8 mouse cellular contexts compared by ENCODE assay signal in genomic region chr12:76496324-76496723, GRCm38 (mm10). TPM values are rescaled to one million over a fixed set of nuclear protein-coding genes. Genes with fewer than 3 reads are reported as not detected.
DNase-seq lines count a peak whose midpoint lies in the region; ATAC-seq and TF ChIP-seq lines count a peak whose summit lies in the region.

No protein-coding gene starts in this region.

- no peaks in the 10 kb centered on the region; the same call in 1 of the 2 replicates for H3K27me3 ChIP-seq in heart, embryonic 10.5 days (ENCODE audit: insufficient read depth, poor library complexity, severe bottlenecking)
- peaks cover 19% of the 10 kb centered on the region for H3K27me3 ChIP-seq in megakaryocyte, embryonic 14.5 days (replicated peaks)
- H3K27me3 ChIP-seq in stomach, postnatal 0 days (ENCODE audit: control insufficient read depth, insufficient read depth, low read length) = no peaks in the 10 kb centered on the region

- H3K36me3 ChIP-seq in heart, embryonic 10.5 days = no peaks in the 10 kb centered on the region
- H3K36me3 ChIP-seq in megakaryocyte, embryonic 14.5 days (replicated peaks; ENCODE audit: low read length) = no peaks in the 10 kb centered on the region
- no peaks in the 10 kb centered on the region for H3K36me3 ChIP-seq in stomach, postnatal 0 days (ENCODE audit: control insufficient read depth, insufficient read depth, low read length)

- no peak overlapping the region for H3K27ac ChIP-seq in left cerebral cortex, adult 2 months
- H3K27ac ChIP-seq in heart, embryonic 10.5 days = no peak overlapping the region
- H3K27ac ChIP-seq in stomach, postnatal 0 days (replicated peaks) = no peak overlapping the region

- peak; percentile 34 to 39 for DNase-seq in left cerebral cortex, adult 2 months (ENCODE audit: extremely low spot score in 1 of 2, low spot score in 2 of 2)
- DNase-seq in left cerebral cortex, adult 11 months (ENCODE audit: low spot score) = no peak
- peak; percentile 94 for DNase-seq in NIH3T3 (ENCODE audit: low read depth)
- DNase-seq in heart, embryonic 10.5 days (ENCODE audit: low spot score) = no peak
- peak; percentile 75 for DNase-seq in kidney, postnatal 14 days
- DNase-seq in stomach, postnatal 0 days (ENCODE audit: low spot score) = peak; percentile 65

- no peak for TF ChIP-seq EP300 in stomach, postnatal 0 days (optimal IDR thresholded peaks at IDR 0.05)

- no peak overlapping the region for H3K4me2 ChIP-seq in stomach, postnatal 0 days (replicated peaks; ENCODE audit: low read depth)

- no peaks in the 10 kb centered on the region for H3K9me3 ChIP-seq in heart, embryonic 10.5 days
- H3K9me3 ChIP-seq in megakaryocyte, embryonic 14.5 days = peaks cover 3% of the 10 kb centered on the region
- H3K9me3 ChIP-seq in stomach, postnatal 0 days (ENCODE audit: control insufficient read depth, low read length) = no peaks in the 10 kb centered on the region

- H3K4me3 ChIP-seq in left cerebral cortex, adult 2 months = no peak overlapping the region
- H3K4me3 ChIP-seq in heart, embryonic 10.5 days = 0 out of 2 replicates have a peak overlapping the region, but pooled peaks have one; percentile 18
- H3K4me3 ChIP-seq in megakaryocyte, embryonic 14.5 days (replicated peaks) = peak overlapping the region; percentile 40
- H3K4me3 ChIP-seq in stomach, postnatal 0 days (ENCODE audit: low read depth, low read length) = no peak overlapping the region

- H3K9ac ChIP-seq in stomach, postnatal 0 days (ENCODE audit: low read length) = no peak overlapping the region

- peak; percentile 85 for TF ChIP-seq CTCF in left cerebral cortex, adult 2 months (IDR thresholded peaks at IDR 0.05)
- TF ChIP-seq CTCF in stomach, postnatal 0 days (IDR thresholded peaks at IDR 0.05; ENCODE audit: low read depth) = peak; percentile 90

- WGBS in heart, embryonic 10.5 days = 27% methylated on average over 12 of the region's 12 CpGs
- WGBS in stomach, postnatal 0 days = 24% methylated on average over 12 of the region's 12 CpGs

- intact Hi-C loops in left cerebral cortex, adult 2 months (cut with DNase I) = loop anchor here (1.0 to 2.0 kb wide), 2 partner anchors 50 to 100 kb away; no protein-coding TSS in a partner anchor

- H3K4me1 ChIP-seq in heart, embryonic 10.5 days = peaks cover 21% of the 10 kb centered on the region
- H3K4me1 ChIP-seq in megakaryocyte, embryonic 14.5 days = peaks cover 38% of the 10 kb centered on the region
- no peaks in the 10 kb centered on the region for H3K4me1 ChIP-seq in stomach, postnatal 0 days (replicated peaks; ENCODE audit: control insufficient read depth, insufficient read depth)

- ATAC-seq in common myeloid progenitor, adult 5-6 weeks (replicated peaks; ENCODE audit: low read depth, poor library complexity, severe bottlenecking) = peak; percentile 48; the same call in 1 of the 2 replicates
- ATAC-seq in stomach, postnatal 0 days (ENCODE audit: low FRiP score, low TSS enrichment) = no peak

RNA-seq across cellular contexts. Expression of gene Plekhg3, which starts 34.4 kb away (rescaled TPM):
- total RNA-seq in left cerebral cortex, adult 2 months (2021) = 10 to 100 TPM; 15.0 to 15.2 TPM
- 5.2 and 7.4 TPM in 2 replicates for total RNA-seq in common myeloid progenitor, adult 5-6 weeks (2017)
- polyA plus RNA-seq in heart, embryonic 10.5 days (2016; fragmentation: Nextera tagmentation; extraction: Ambion mirVana) = 5.1 and 5.3 TPM in 2 replicates
- 2.2 and 4.4 TPM in 2 replicates for polyA plus RNA-seq in megakaryocyte, embryonic 14.5 days (2012; ENCODE audit: insufficient read depth, low replicate concordance)
- polyA plus RNA-seq in stomach, postnatal 0 days (2015; fragmentation: Nextera tagmentation; extraction: Ambion mirVana) = 5.7 and 6.4 TPM in 2 replicates

Comparison
In these comparisons a context has a peak if more than half of its experiments do, and no peak if none do; other contexts are left out.
1. DNase-seq: peak in left cerebral cortex, adult 2 months (2 of 2), NIH3T3 (single experiment), kidney, postnatal 14 days (single experiment) and stomach, postnatal 0 days (single experiment); none in left cerebral cortex, adult 11 months (single experiment) and heart, embryonic 10.5 days (single experiment).
2. H3K4me3 ChIP-seq: peak in heart, embryonic 10.5 days (single experiment) and megakaryocyte, embryonic 14.5 days (single experiment); none in left cerebral cortex, adult 2 months (single experiment) and stomach, postnatal 0 days (single experiment).